Mouse (Mus musculus): ENCODE results near the gene Slc25a22.

Gene Slc25a22

GRCm38 (mm10) chr7:141435129-141435855, 2.4 kb downstream of the Slc25a22 start:
- DNase-seq (ENCODE audit: low spot score in 2 of 2) = peak; percentile 75

- peak; percentile 79 to 87 for DNase-seq (ENCODE audit: low spot score in 2 of 2)
Observed at GRCm38 (mm10) chr7:141434464-141434863, 3.2 kb downstream of the Slc25a22 start.

GRCm38 (mm10) chr7:141433517-141434400, 3.9 kb downstream of the Slc25a22 start:
- peak in 1 of 2 experiments; percentile 54 for DNase-seq (ENCODE audit: low spot score in 2 of 2)

GRCm38 (mm10) chr7:141432741-141433516, 4.8 kb downstream of the Slc25a22 start:
- no peak for DNase-seq (ENCODE audit: low spot score in 2 of 2)

- peak in 1 of 2 experiments; percentile 46 for DNase-seq (ENCODE audit: low spot score in 2 of 2)
Observed at GRCm38 (mm10) chr7:141432186-141432611, 5.5 kb downstream of the Slc25a22 start.

GRCm38 (mm10) chr7:141431434-141432185, 6.1 kb downstream of the Slc25a22 start:
- DNase-seq (ENCODE audit: low spot score in 2 of 2) = no peak

GRCm38 (mm10) chr7:141430585-141431240, 7.0 kb downstream of the Slc25a22 start:
- DNase-seq (ENCODE audit: low spot score in 2 of 2) = no peak

GRCm38 (mm10) chr7:141429840-141430584, 7.7 kb downstream of the Slc25a22 start:
- DNase-seq (ENCODE audit: low spot score in 2 of 2) = no peak

GRCm38 (mm10) chr7:141429310-141429709, 8.4 kb downstream of the Slc25a22 start, which contains the start of gene Cend1:
Cend1 (minus strand) TSS chr7:141429491.
- peak; percentile 93 to 95 for DNase-seq (ENCODE audit: low spot score in 2 of 2)

- DNase-seq (ENCODE audit: low spot score in 2 of 2) = no peak
Observed at GRCm38 (mm10) chr7:141428701-141429100, 9.0 kb downstream of the Slc25a22 start.

GRCm38 (mm10) chr7:141426948-141427730, 10.6 kb downstream of the Slc25a22 start:
- peak in 1 of 2 experiments; percentile 34 for DNase-seq (ENCODE audit: low spot score in 2 of 2)

GRCm38 (mm10) chr7:141423811-141424210, 13.9 kb downstream of the Slc25a22 start:
- no peak for DNase-seq (ENCODE audit: low spot score in 2 of 2)

- DNase-seq (ENCODE audit: low spot score in 2 of 2) = no peak
Observed at GRCm38 (mm10) chr7:141420030-141420702, 17.5 kb downstream of the Slc25a22 start.

- DNase-seq (ENCODE audit: low spot score in 2 of 2) = peak in 1 of 2 experiments; percentile 74
Observed at GRCm38 (mm10) chr7:141418970-141419369, 18.7 kb downstream of the Slc25a22 start.

- no peak for DNase-seq (ENCODE audit: low spot score in 2 of 2)
Observed at GRCm38 (mm10) chr7:141417731-141418681, 19.7 kb downstream of the Slc25a22 start.

- DNase-seq (ENCODE audit: low spot score in 2 of 2) = no peak
Observed at GRCm38 (mm10) chr7:141416144-141416841, 21.4 kb downstream of the Slc25a22 start.
